In the genomic region with DNA sequence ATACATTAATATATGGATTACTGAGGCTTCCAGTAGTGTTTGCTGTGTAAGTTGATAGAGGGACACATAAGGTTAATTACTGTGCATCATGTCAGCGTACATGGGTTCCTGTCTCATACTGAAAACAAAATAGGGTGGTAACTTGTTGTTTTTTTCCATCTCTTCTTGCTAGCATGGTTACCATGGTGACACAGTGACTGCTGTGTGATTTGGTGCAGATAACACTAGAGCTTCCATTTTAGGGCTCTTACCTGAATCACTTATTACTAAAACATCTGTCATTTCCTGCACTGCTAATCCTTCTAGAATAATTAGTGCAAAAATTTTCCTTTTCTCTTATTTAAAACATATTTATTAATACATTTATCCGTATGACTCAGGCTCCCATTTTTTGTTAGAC, we compare ENCODE assay signal across 21 mouse cellular contexts. TPM values are rescaled to one million over a fixed set of nuclear protein-coding genes. Genes with fewer than 3 reads are reported as not detected.
DNase-seq lines count a peak whose midpoint lies in the region; ATAC-seq and TF ChIP-seq lines count a peak whose summit lies in the region.
"Had no signal": no experiment of that assay in that cellular context is flagged by ENCODE, and none has a peak within 500 bp of the region (broad histone marks: within the 10 kb centered on the region; RNA-seq: fewer than 3 reads in every experiment).

No protein-coding gene starts in this region.

- no peaks in the 10 kb centered on the region for H3K27me3 ChIP-seq in hindbrain, embryonic 15.5 days
- no peaks in the 10 kb centered on the region for H3K27me3 ChIP-seq in hindbrain, embryonic 10.5 days (ENCODE audit: insufficient read depth, poor library complexity, severe bottlenecking)
- no peaks in the 10 kb centered on the region for H3K27me3 ChIP-seq in midbrain, embryonic 16.5 days (ENCODE audit: control insufficient read depth, insufficient read depth, low read depth, low read length)
- H3K27me3 ChIP-seq: liver, embryonic 15.5 days; neural tube, embryonic 12.5 days had no signal

- no peak for DNase-seq in hindbrain, embryonic 10.5 days (ENCODE audit: low spot score)
- peak; percentile 73 for DNase-seq in brain, embryonic 14.5 days (ENCODE audit: low read depth)
- no peak for DNase-seq in kidney, adult 18-20 months
- DNase-seq in kidney, postnatal 36 days, result no peak
- DNase-seq: adrenal gland, postnatal 14 days; cerebellum, adult 2 months; cerebellum, postnatal 36 days; heart, postnatal 10 days; kidney, postnatal 4 days; right cerebral cortex, adult 18-20 months; thymus, postnatal 25 days had no signal

- H3K4me3 ChIP-seq in hindbrain, embryonic 15.5 days, result no peak overlapping the region
- H3K4me3 ChIP-seq in hindbrain, embryonic 10.5 days, result no peak overlapping the region
- no peak overlapping the region for H3K4me3 ChIP-seq in midbrain, embryonic 16.5 days (ENCODE audit: low read depth, low read length)
- H3K4me3 ChIP-seq: embryonic facial prominence, embryonic 10.5 days; limb, embryonic 15.5 days; liver, embryonic 15.5 days; neural tube, embryonic 12.5 days had no signal

- TF ChIP-seq POLR2A in brain, embryonic 14.5 days (IDR thresholded peaks at IDR 0.05; ENCODE audit: borderline replicate concordance, extremely low read depth, insufficient read depth, insufficient read length, poor library complexity, severe bottlenecking), result no peak

- TF ChIP-seq CTCF in brain, embryonic 14.5 days (IDR thresholded peaks at IDR 0.05; ENCODE audit: borderline replicate concordance, extremely low read depth, insufficient read depth, insufficient read length), result no peak

- H3K36me3 ChIP-seq in hindbrain, embryonic 15.5 days, result no peaks in the 10 kb centered on the region
- H3K36me3 ChIP-seq in hindbrain, embryonic 10.5 days, result no peaks in the 10 kb centered on the region
- H3K36me3 ChIP-seq in midbrain, embryonic 16.5 days (ENCODE audit: control insufficient read depth, insufficient read depth, low read length), result no peaks in the 10 kb centered on the region
- H3K36me3 ChIP-seq: G1E; limb, embryonic 15.5 days; liver, embryonic 15.5 days; neural tube, embryonic 12.5 days had no signal

- 49% methylated on average over 2 of the region's 2 CpGs for WGBS in hindbrain, embryonic 15.5 days
- WGBS in hindbrain, embryonic 10.5 days, result 67% methylated on average over 2 of the region's 2 CpGs
- WGBS in midbrain, embryonic 16.5 days, result 48% methylated on average over 2 of the region's 2 CpGs

- no peak for ATAC-seq in hindbrain, embryonic 15.5 days (ENCODE audit: low FRiP score, low read depth)
- peak; percentile 88 for ATAC-seq in CD4-positive, CD25-positive, alpha-beta regulatory T cell, adult 4 months
- peak; percentile 64 for ATAC-seq in midbrain, embryonic 16.5 days

- no peak overlapping the region for H3K9ac ChIP-seq in hindbrain, embryonic 15.5 days
- H3K9ac ChIP-seq in midbrain, embryonic 16.5 days (ENCODE audit: low read depth, low read length), result no peak overlapping the region
- H3K9ac ChIP-seq: limb, embryonic 15.5 days; liver, embryonic 15.5 days; neural tube, embryonic 12.5 days had no signal

- no peaks in the 10 kb centered on the region for H3K9me3 ChIP-seq in hindbrain, embryonic 15.5 days
- no peaks in the 10 kb centered on the region for H3K9me3 ChIP-seq in hindbrain, embryonic 10.5 days
- H3K9me3 ChIP-seq in midbrain, embryonic 16.5 days (replicated peaks; ENCODE audit: control insufficient read depth, low read length, poor library complexity, severe bottlenecking), result no peaks in the 10 kb centered on the region
- H3K9me3 ChIP-seq: embryonic facial prominence, embryonic 10.5 days; G1E; limb, embryonic 15.5 days; liver, embryonic 15.5 days; neural tube, embryonic 12.5 days had no signal

- 0 out of 2 replicates have a peak, but pooled peaks cover 3% of the 10 kb centered on the region for H3K4me1 ChIP-seq in hindbrain, embryonic 15.5 days (replicated peaks)
- H3K4me1 ChIP-seq in hindbrain, embryonic 10.5 days (replicated peaks), result 0 out of 2 replicates have a peak, but pooled peaks cover 6% of the 10 kb centered on the region
- H3K4me1 ChIP-seq in midbrain, embryonic 16.5 days (ENCODE audit: control insufficient read depth, insufficient read depth, low read length), result peaks cover 10% of the 10 kb centered on the region
- H3K4me1 ChIP-seq: embryonic facial prominence, embryonic 10.5 days; limb, embryonic 15.5 days; liver, embryonic 15.5 days; neural tube, embryonic 12.5 days had no signal

- peak overlapping the region; percentile 67 for H3K27ac ChIP-seq in hindbrain, embryonic 15.5 days (replicated peaks)
- no peak overlapping the region for H3K27ac ChIP-seq in hindbrain, embryonic 10.5 days
- peak overlapping the region; percentile 75 for H3K27ac ChIP-seq in midbrain, embryonic 16.5 days (ENCODE audit: low read length)
- H3K27ac ChIP-seq: embryonic facial prominence, embryonic 10.5 days; limb, embryonic 15.5 days; liver, embryonic 15.5 days; macrophage; neural tube, embryonic 12.5 days had no signal

- no peak overlapping the region for H3K4me2 ChIP-seq in hindbrain, embryonic 15.5 days
- H3K4me2 ChIP-seq in midbrain, embryonic 16.5 days (ENCODE audit: low read length), result no peak overlapping the region
- H3K4me2 ChIP-seq: heart, embryonic 11.5 days; limb, embryonic 15.5 days; liver, embryonic 15.5 days; neural tube, embryonic 12.5 days had no signal

RNA-seq across cellular contexts. Expression of gene Arxes2, which starts 31.3 kb away (rescaled TPM):
- 248 and 258 TPM in 2 replicates for polyA plus RNA-seq in hindbrain, embryonic 15.5 days (2015; fragmentation: Nextera tagmentation; extraction: Ambion mirVana)
- polyA plus RNA-seq in hindbrain, embryonic 10.5 days (2016; fragmentation: Nextera tagmentation; extraction: Ambion mirVana), result 89.6 and 92.7 TPM in 2 replicates
- 1 to 10 TPM; 4.2 to 5.2 TPM for polyA plus RNA-seq in CD4-positive, CD25-positive, alpha-beta regulatory T cell, adult 4 months (2017; shearing (Covaris generic))
- polyA plus RNA-seq in brain, embryonic 14.5 days (2012; rRNA removed), result 130 and 147 TPM in 2 replicates
- polyA plus RNA-seq in midbrain, embryonic 16.5 days (2015; fragmentation: Nextera tagmentation; extraction: Ambion mirVana), result 355 and 370 TPM in 2 replicates
- polyA plus RNA-seq: macrophage had no signal

Comparison
In these comparisons a context has a peak if more than half of its experiments do, and no peak if none do; other contexts are left out.
1. RNA of gene Arxes2, which starts 31.3 kb away (polyA plus RNA-seq): 355 to 370 TPM in midbrain, embryonic 16.5 days, 248 to 258 TPM in hindbrain, embryonic 15.5 days, 130 to 147 TPM in brain, embryonic 14.5 days and 89.6 to 92.7 TPM in hindbrain, embryonic 10.5 days; 4.2 to 5.2 TPM in CD4-positive, CD25-positive, alpha-beta regulatory T cell, adult 4 months; every median in the first group is over 10 times any median in the second.